Mouse (Mus musculus) activated CD4-positive, CD25-positive, alpha-beta regulatory T cell (primary cell): ENCODE measurements around the gene Rab22a. TPM values are rescaled to one million over a fixed set of nuclear protein-coding genes. Genes with fewer than 3 reads are reported as not detected.

Experiments
- polyA plus RNA-seq, 2 experiments: library from polyadenylated mRNA; unstranded; fragments of 100-300 nt; shearing (Covaris generic); gene quantifications; one replicate each; pipeline ENCODE4 v1.2.1; 2017

The Rab22a gene
- polyA plus RNA-seq, result 10 to 100 TPM; 43.4 to 46.9 TPM

DNA sequence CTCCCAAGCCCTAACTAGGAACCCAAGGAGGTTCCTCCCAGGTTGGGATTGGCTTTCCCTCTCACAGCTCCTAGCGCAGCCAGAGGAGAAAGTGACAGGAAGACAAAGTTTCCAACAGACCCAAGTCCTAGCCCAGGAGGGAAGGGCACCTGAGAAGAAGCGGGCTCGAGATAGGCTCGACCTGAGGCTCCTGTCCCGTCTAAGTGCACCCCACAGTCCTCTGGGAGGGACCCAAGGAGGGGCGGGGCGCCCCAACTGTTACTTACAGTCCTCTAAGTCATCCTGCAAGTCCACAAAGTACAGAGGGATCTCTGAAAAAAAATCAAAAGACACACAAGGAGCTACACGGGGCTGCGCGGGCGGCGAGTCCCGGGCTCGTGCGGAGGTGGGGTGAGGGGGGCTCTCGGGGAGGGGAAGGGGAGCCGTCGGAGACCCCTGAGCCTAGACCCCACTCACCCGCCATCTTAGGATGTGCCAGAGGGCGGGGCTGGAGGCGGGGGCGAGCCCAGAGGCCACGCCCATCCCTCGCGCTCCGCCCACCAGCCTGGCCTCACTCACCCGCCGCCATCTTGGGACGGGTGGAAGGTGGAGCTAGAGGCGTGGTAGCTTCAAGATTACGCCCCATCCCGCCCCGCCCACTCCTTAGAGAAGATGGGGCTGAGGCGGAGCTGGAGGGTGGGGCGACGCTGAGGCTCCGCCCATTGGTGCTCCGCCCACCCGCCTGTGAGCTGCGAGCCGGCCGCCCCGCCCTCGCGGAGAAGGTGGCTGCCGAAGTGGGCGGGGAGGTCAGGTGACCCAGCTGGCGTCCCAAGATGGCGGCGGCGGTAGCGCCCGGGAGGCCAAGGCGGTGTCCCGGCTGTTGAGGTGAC is at the start of gene Rab22a:
Gene Rab22a (plus strand): TSS at position 704 of the 869 bp plus-strand sequence.

DNA sequence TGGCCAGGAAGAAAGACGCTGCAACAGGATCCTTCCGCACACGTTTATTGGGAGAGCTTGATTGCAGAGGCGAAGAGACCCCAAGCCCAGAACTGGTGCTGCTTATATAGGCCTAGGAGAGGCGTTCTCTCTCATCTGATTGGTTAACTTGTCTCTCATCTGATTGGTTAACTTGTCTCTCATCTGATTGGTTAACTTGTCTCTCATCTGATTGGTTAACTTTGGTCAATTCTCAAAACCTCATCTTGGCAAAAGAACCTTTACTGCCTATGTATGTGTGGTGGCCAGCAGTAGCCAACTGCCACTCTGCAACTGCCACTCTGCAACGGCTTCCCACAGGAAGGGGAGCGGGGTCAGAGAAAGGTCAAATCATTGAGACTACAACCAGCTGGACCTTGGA is 59.6 kb downstream of the Rab22a start, which contains the start of gene 1700010B08Rik:
Gene 1700010B08Rik (plus strand): TSS at position 301 of the 400 bp plus-strand sequence.

DNA sequence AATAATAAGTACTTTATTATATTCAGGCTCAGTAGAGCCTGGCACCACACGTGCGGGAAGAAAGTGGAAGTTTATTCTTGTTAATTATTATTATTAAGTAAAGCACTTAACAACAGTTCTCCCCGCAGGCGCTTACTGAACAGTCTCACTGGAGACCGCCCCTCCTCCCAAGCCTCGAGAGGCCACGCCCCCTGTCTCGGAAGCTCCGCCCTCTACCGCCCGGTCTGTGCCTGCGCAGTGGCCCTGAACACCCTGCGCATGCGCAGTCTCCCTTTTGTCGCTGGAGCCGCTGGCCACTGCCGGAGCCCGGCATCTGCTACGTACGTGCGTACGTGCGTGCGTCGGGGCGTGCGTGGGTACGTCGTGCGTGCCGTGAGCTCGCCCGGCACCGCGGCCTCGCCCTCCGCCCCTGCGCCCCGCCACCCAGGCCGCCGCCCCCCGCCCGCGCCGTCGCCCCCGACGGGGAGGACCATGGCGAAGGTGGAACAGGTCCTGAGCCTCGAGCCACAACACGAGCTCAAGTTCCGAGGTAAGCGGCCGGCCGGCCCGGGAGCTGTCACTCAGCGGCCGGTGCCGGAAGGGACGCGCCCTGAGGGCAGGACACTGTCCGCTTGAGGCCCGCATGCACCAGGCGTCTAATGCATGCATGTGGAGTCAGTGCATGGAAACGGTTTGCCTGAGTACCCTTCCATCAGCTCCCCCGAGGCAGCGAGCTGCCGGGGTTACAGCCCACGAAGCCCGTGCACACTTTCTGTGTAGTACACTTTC is 77.8 kb downstream of the Rab22a start, which contains the start of gene Vapb:
Gene Vapb (plus strand): TSS at position 290 of the 768 bp plus-strand sequence.

Other genes with a start within 250 kb of the Rab22a start
- gene 1700021F07Rik, start 137.2 kb upstream of the Rab22a start, polyA plus RNA-seq, result not detected
- gene Ankrd60, start 81.4 kb upstream of the Rab22a start, polyA plus RNA-seq, result not detected
- not detected for gene 1700010B08Rik, start 59.7 kb downstream of the Rab22a start, polyA plus RNA-seq
- gene Vapb, start 77.8 kb downstream of the Rab22a start, polyA plus RNA-seq, result 10 to 100 TPM; 51.5 to 53.2 TPM